Mouse (Mus musculus) MEL (cell line): ENCODE data around the gene Olfr651.

Experiments
- CHD2 ChIP-seq: IDR thresholded peaks from 2 replicates; pipeline ENCODE4 v1.6.1; 2011; ENCODE audit warnings: low read length, improper control_type of control experiment
- CTCF ChIP-seq, 3 experiments: IDR thresholded peaks in 2 of 3; conservative IDR thresholded peaks in 1 of 3; 2 replicates each; pipeline ENCODE4 v1.5.1; 2011 to 2012; ENCODE audit warnings: low read length in 3 of 3, low read depth in 2 of 3, mild to moderate bottlenecking in 2 of 3, improper control_type of control experiment in 1 of 3, inconsistent platforms in 1 of 3, mixed read lengths in 1 of 3, moderate library complexity in 1 of 3; ENCODE audit not compliant: control insufficient read depth in 1 of 3, insufficient read depth in 1 of 3, poor library complexity in 1 of 3, severe bottlenecking in 1 of 3
- E2F4 ChIP-seq: IDR thresholded peaks from 2 replicates; pipeline ENCODE4 v1.6.1; 2011; ENCODE audit warnings: low read depth, low read length, improper control_type of control experiment, borderline replicate concordance
- GATA1 ChIP-seq: IDR thresholded peaks from 2 replicates; pipeline ENCODE4 v1.6.1; 2011; ENCODE audit warnings: low read depth, low read length, improper control_type of control experiment
- MAX ChIP-seq: IDR thresholded peaks from 2 replicates; pipeline ENCODE4 v1.6.1; 2011; ENCODE audit warnings: low read length, improper control_type of control experiment
- MEF2A ChIP-seq: IDR thresholded peaks from 2 replicates; pipeline ENCODE4 v1.6.1; 2014; ENCODE audit warnings: low read depth, mild to moderate bottlenecking, inconsistent platforms, low read length, improper control_type of control experiment; ENCODE audit not compliant: poor library complexity, insufficient replicate concordance, severe bottlenecking; ENCODE audit errors: extremely low read depth
- MYC ChIP-seq: IDR thresholded peaks from 2 replicates; pipeline ENCODE4 v1.6.1; 2011; ENCODE audit warnings: low read depth, mild to moderate bottlenecking, low read length, improper control_type of control experiment, moderate library complexity
- POLR2A ChIP-seq, 2 experiments: IDR thresholded peaks; 2 replicates each; pipeline ENCODE4 v1.6.1; 2011 to 2012; ENCODE audit warnings: low read length in 2 of 2, mild to moderate bottlenecking in 2 of 2, control low read depth in 1 of 2, improper control_type of control experiment in 1 of 2, low read depth in 1 of 2, moderate library complexity in 1 of 2; ENCODE audit not compliant: control insufficient read depth in 1 of 2, insufficient read depth in 1 of 2, poor library complexity in 1 of 2
- POLR2AphosphoS2 ChIP-seq: IDR thresholded peaks from 2 replicates; pipeline ENCODE4 v1.6.1; 2011; ENCODE audit warnings: low read length, improper control_type of control experiment
- POLR2AphosphoS5 ChIP-seq: IDR thresholded peaks from 2 replicates; pipeline ENCODE4 v1.6.1; 2012; ENCODE audit warnings: low read depth, borderline replicate concordance, mild to moderate bottlenecking, inconsistent platforms, low read length, moderate library complexity, mixed read lengths
- SIN3A ChIP-seq: IDR thresholded peaks from 2 replicates; pipeline ENCODE4 v1.6.1; 2012; ENCODE audit warnings: low read length, improper control_type of control experiment, inconsistent platforms
- TCF12 ChIP-seq: IDR thresholded peaks from 2 replicates; pipeline ENCODE4 v1.6.1; 2014; ENCODE audit warnings: low read depth, mild to moderate bottlenecking, inconsistent platforms, low read length, improper control_type of control experiment, moderate library complexity
- ZMIZ1 ChIP-seq: IDR thresholded peaks from 2 replicates; pipeline ENCODE4 v1.6.1; 2012; ENCODE audit warnings: low read depth, mild to moderate bottlenecking, inconsistent platforms, low read length, improper control_type of control experiment, moderate library complexity

DNA sequence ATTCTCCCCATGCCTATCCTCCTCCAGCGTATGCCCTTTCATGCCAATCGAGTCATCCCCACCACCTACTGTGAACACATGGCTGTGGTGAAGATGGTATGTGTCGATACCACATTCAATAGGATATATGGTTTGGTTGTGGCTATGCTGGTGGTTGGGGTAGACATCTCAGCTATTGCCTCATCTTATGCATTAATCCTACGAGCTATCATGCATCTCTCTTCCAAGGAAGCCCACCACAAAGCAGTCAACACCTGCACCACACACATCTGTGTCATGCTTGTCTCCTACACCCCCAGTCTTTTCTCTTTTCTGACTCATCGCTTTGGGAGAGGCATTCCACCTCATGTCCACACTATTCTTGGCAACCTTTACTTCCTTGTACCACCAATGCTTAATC is 38.3 kb downstream of the Olfr651 start:
- no peak for TF ChIP-seq SIN3A
- no peak for TF ChIP-seq E2F4
- no peak for TF ChIP-seq TCF12
- TF ChIP-seq POLR2AphosphoS2, result no peak
- TF ChIP-seq CTCF (IDR thresholded peaks at IDR 0.05 in 2 of 3, conservative IDR thresholded peaks at IDR 0.05 in 1 of 3; ENCODE audit: control insufficient read depth in 1 of 3, insufficient read depth in 1 of 3, low read depth in 2 of 3, low read length in 3 of 3, poor library complexity in 1 of 3, severe bottlenecking in 1 of 3), result no peak
- no peak for TF ChIP-seq GATA1
- TF ChIP-seq MAX, result no peak
- no peak for TF ChIP-seq MYC
- no peak for TF ChIP-seq POLR2A (IDR thresholded peaks at IDR 0.05; ENCODE audit: control insufficient read depth in 1 of 2, insufficient read depth in 1 of 2, low read depth in 1 of 2, low read length in 2 of 2, poor library complexity in 1 of 2)
- no peak for TF ChIP-seq CHD2
- no peak for TF ChIP-seq MEF2A
- no peak for TF ChIP-seq ZMIZ1
- TF ChIP-seq POLR2AphosphoS5, result no peak
